Mouse (Mus musculus) forebrain, embryonic 13.5 days (tissue): ENCODE measurements at regions not wholly inside any gene's neighbourhood (a gene's known extent, or its start where the extent isn't known, plus 50 kb on each side); places are given as distances from the start of the nearest gene placed in this dataset.
"Not testable (repeated sequence)": the region's sequence is repeated elsewhere in the genome, so short reads cannot be mapped to it uniquely, and the experiment has no call there.

Source experiments
- ATAC-seq: fragments of 200-750 bp; cut with Nextera tagmentation; 2 replicates; pipeline ENCODE4 v1.8.0; 2017
- H3K27ac ChIP-seq: fragments of 300-500 bp; sonication (generic); 2 replicates; pipeline ENCODE4 v1.5.1; 2015; ENCODE audit warnings: inconsistent platforms, mild to moderate bottlenecking, moderate library complexity
- H3K27me3 ChIP-seq: fragments of 300-500 bp; sonication (generic); 2 replicates; pipeline ENCODE4 v1.6.1; 2015; ENCODE audit warnings: mild to moderate bottlenecking, inconsistent platforms
- H3K36me3 ChIP-seq: fragments of 300-500 bp; sonication (generic); 2 replicates; pipeline ENCODE4 v1.6.1; 2015; ENCODE audit warnings: mild to moderate bottlenecking, inconsistent platforms; ENCODE audit not compliant: poor library complexity, severe bottlenecking
- H3K4me1 ChIP-seq: fragments of 300-500 bp; sonication (generic); 2 replicates; pipeline ENCODE4 v1.6.1; 2015; ENCODE audit warnings: inconsistent platforms
- H3K4me2 ChIP-seq: fragments of 300-500 bp; sonication (generic); 2 replicates; pipeline ENCODE4 v1.6.1; 2015; ENCODE audit warnings: inconsistent platforms, mild to moderate bottlenecking, moderate library complexity
- H3K4me3 ChIP-seq: fragments of 300-500 bp; sonication (generic); 2 replicates; pipeline ENCODE4 v1.5.1; 2015; ENCODE audit warnings: mild to moderate bottlenecking, inconsistent platforms
- H3K9ac ChIP-seq: fragments of 300-500 bp; sonication (generic); 2 replicates; pipeline ENCODE4 v1.6.1; 2015; ENCODE audit warnings: mild to moderate bottlenecking, inconsistent platforms
- H3K9me3 ChIP-seq: fragments of 300-500 bp; sonication (generic); replicated peaks from 2 replicates; pipeline ENCODE4 v1.6.1; 2016; ENCODE audit warnings: inconsistent platforms
- WGBS: fragments of 180-500 bp; shearing (Covaris S2); methylation state at CpG from one replicate; pipeline ENCODE4 v1.1.7; 2015; 5-methylcytosine and 5-hydroxymethylcytosine counted together

DNA sequence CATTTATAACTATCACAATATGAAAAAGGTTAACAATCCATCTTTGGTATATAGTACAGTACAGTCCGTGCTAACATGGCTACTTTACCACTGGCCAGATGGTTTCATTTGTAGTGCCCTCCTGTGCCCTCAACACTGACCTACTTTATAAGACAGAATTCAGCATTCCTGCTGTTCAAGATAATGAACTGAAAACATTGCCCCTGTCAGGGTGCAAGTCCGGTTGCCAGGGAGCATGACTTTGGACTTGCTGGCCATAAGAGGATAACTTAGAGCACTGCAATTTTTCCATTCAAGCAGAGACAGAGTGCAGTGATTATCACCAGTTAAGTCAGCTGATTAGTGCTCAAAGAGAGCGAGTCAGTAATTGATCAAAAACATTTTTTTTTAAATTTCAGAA lies 169.3 kb downstream of the Impad1 start:
- H3K36me3 ChIP-seq: no peaks in the 10 kb centered on the region
- H3K4me1 ChIP-seq: no peaks in the 10 kb centered on the region
- H3K4me2 ChIP-seq: no peak overlapping the region
- ATAC-seq: no peak
- no peak overlapping the region for H3K4me3 ChIP-seq
- H3K9me3 ChIP-seq: no peaks in the 10 kb centered on the region
- H3K9ac ChIP-seq: no peak overlapping the region
- no peaks in the 10 kb centered on the region for H3K27me3 ChIP-seq
- 59% methylated on average over 3 of the region's 3 CpGs for WGBS
- H3K27ac ChIP-seq: no peak overlapping the region

DNA sequence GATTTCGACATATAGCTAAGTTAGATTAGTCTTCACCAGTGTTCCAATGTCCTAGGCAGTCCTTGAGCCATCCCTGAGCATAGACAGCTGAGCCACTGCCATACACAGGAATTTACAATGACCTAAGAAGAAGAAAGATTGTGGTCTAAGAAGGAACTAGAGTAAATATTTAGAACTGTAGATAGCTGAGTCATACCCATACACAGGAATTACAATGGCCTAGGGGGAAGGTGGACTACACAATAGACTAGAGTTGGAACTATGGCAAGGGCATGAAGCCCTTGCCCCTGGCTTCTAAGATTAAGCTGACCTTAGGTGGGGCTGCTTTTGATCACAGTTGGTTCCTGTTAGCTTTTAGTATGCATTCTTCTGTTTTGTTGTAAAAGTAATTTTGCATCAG lies 173.0 kb downstream of the Impad1 start:
- H3K4me2 ChIP-seq, H3K4me1 ChIP-seq, H3K36me3 ChIP-seq, H3K9ac ChIP-seq, H3K4me3 ChIP-seq, H3K27ac ChIP-seq, H3K9me3 ChIP-seq, ATAC-seq, H3K27me3 ChIP-seq: not testable (repeated sequence)
- 86% methylated on average over 1 of the region's 1 CpGs for WGBS

DNA sequence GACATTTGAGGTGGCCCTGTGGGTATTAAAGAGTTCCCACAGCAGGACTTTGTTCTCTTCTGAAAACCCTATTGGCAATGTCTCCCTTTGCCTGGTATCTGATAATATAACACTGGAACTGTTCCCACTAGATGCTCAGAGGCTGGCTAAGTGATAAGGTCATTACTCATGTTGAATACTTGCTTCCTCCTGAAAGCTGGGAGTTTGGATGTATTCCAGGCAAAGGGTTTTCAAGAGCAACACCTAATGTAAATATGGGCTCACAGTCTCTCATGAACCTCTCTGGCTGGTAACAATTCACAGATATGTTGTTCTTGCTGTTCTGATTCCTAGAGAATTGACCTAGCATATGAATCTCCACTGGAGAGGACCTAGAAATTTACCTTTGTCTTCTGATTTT lies 178.6 kb downstream of the Impad1 start:
- no peak overlapping the region for H3K9ac ChIP-seq
- no peaks in the 10 kb centered on the region for H3K9me3 ChIP-seq
- no peak overlapping the region for H3K4me3 ChIP-seq
- no peaks in the 10 kb centered on the region for H3K36me3 ChIP-seq
- no peak overlapping the region for H3K4me2 ChIP-seq
- ATAC-seq: no peak
- H3K4me1 ChIP-seq: no peaks in the 10 kb centered on the region
- H3K27me3 ChIP-seq: no peaks in the 10 kb centered on the region
- H3K27ac ChIP-seq: no peak overlapping the region
